Mouse (Mus musculus): ENCODE measurements around the gene Rnf44.

DNA sequence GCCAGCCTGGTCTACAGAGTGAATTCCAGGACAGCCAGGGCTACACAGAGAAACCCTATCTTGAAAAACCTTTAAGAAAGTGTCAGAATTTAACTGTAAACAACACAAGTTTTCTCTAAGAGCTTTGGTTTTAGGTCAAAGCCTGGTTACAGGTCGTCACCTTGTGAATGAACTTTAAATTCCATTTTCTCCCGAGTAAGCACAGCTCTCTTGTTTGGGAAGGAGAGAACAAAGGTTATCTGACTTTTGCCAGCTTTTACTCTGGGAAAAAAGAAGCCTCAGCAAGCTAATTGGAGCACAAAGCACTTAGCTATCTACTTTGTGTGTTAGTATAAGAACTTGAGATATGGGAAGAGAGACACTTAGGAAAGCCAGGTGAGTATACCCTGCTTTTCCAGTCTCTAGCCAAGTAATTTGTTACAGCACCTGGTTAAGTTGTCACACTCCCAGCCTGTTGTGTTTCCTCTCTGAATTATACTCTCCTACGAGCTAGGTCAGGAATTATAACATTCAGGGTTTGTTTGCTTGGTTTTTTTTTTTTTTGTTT, 60.9 kb downstream of the Rnf44 start:
- no peak for TF ChIP-seq POLR2A (IDR thresholded peaks at IDR 0.05; ENCODE audit: low read depth, low read length)
- TF ChIP-seq CTCF (IDR thresholded peaks at IDR 0.05; ENCODE audit: extremely low read depth, insufficient read depth, insufficient read length, insufficient replicate concordance): no peak

Data from spleen, adult 2 months (tissue).